Mouse (Mus musculus): ENCODE measurements around the gene Gimap9. TPM values are rescaled to one million over a fixed set of nuclear protein-coding genes. Genes with fewer than 3 reads are reported as not detected.

Gimap9 gene
- 43.3 to 49.9 TPM (median 44.9 TPM) in 4 replicates for total RNA-seq (2023)

GRCm38 (mm10) chr6:48675931-48676859 lies at the start of gene Gimap9:
TSS of gene Gimap9 (plus strand) at chr6:48676129.

GRCm38 (mm10) chr6:48626464-48626863 lies 49.5 kb upstream of the Gimap9 start, which contains the start of gene AI854703:
TSS of gene AI854703 (plus strand) at chr6:48626764.

GRCm38 (mm10) chr6:48646995-48647394 lies 28.9 kb upstream of the Gimap9 start, which contains the start of gene Gimap8:
TSS of gene Gimap8 (plus strand) at chr6:48647234.

GRCm38 (mm10) chr6:48684319-48684718 lies 8.4 kb downstream of the Gimap9 start, which contains the start of gene Gimap4:
TSS of gene Gimap4 (plus strand) at chr6:48684549.

GRCm38 (mm10) chr6:48718455-48718854 lies 42.5 kb downstream of the Gimap9 start, which contains the start of the genes Gm28053 and Gimap7:
TSS of gene Gm28053 (plus strand) at chr6:48718607.
TSS of gene Gimap7 (plus strand) at chr6:48718621.

Other genes with a start within 250 kb of the Gimap9 start
- gene Zfp467, start 230.3 kb upstream of the Gimap9 start, total RNA-seq (2023): 3.5 to 6.8 TPM (median 6.4 TPM) in 4 replicates
- gene Sspo, start 227.9 kb upstream of the Gimap9 start, total RNA-seq (2023): 0.06 to 0.39 TPM (median 0.09 TPM) in 3 of 4 replicates, not detected in the other
- gene Atp6v0e2, start 138.5 kb upstream of the Gimap9 start, total RNA-seq (2023): 0.60 to 1.6 TPM (median 0.81 TPM) in 3 of 4 replicates, not detected in the other
- gene Lrrc61, start 121.3 kb upstream of the Gimap9 start, total RNA-seq (2023): 37.3 to 57.1 TPM (median 41.3 TPM) in 4 replicates
- gene Rarres2, start 103.3 kb upstream of the Gimap9 start, total RNA-seq (2023): 0.86 to 0.88 TPM in 2 of 4 replicates, not detected in the others
- not detected in 4 replicates for gene Gm45021, start 86.5 kb upstream of the Gimap9 start, total RNA-seq (2023)
- gene Repin1, start 82.2 kb upstream of the Gimap9 start, total RNA-seq (2023): 5.2 to 8.7 TPM (median 7.0 TPM) in 4 replicates
- gene Gm44965, start 82.2 kb upstream of the Gimap9 start, total RNA-seq (2023): 3.2 to 4.3 TPM in 2 of 4 replicates, not detected in the others
- 2.6 to 7.6 TPM (median 3.5 TPM) in 4 replicates for gene Zfp775, start 74.1 kb upstream of the Gimap9 start, total RNA-seq (2023)
- 0.15 TPM in 1 of 4 replicates, not detected in the others for gene AI854703, start 49.4 kb upstream of the Gimap9 start, total RNA-seq (2023)
- gene Gimap8, start 28.9 kb upstream of the Gimap9 start, total RNA-seq (2023): 120 to 134 TPM (median 126 TPM) in 4 replicates
- 125 to 156 TPM (median 132 TPM) in 4 replicates for gene Gimap4, start 8.4 kb downstream of the Gimap9 start, total RNA-seq (2023)
- 1,215 to 1,315 TPM (median 1,252 TPM) in 4 replicates for gene Gimap6, start 32.1 kb downstream of the Gimap9 start, total RNA-seq (2023)
- 34.6 to 42.0 TPM (median 40.8 TPM) in 4 replicates for gene Gm28053, start 42.5 kb downstream of the Gimap9 start, total RNA-seq (2023)
- 85.1 to 98.1 TPM (median 90.2 TPM) in 4 replicates for gene Gimap7, start 42.5 kb downstream of the Gimap9 start, total RNA-seq (2023)
- gene Gimap1, start 62.9 kb downstream of the Gimap9 start, total RNA-seq (2023): 111 to 129 TPM (median 124 TPM) in 4 replicates
- 100 to 107 TPM (median 105 TPM) in 4 replicates for gene Gimap5, start 70.1 kb downstream of the Gimap9 start, total RNA-seq (2023)
- 155 to 167 TPM (median 164 TPM) in 4 replicates for gene Gimap3, start 94.7 kb downstream of the Gimap9 start, total RNA-seq (2023)
- 0.78 to 1.4 TPM (median 1.3 TPM) in 4 replicates for gene Tmem176a, start 164.8 kb downstream of the Gimap9 start, total RNA-seq (2023)
- 1.8 to 3.5 TPM (median 2.7 TPM) in 4 replicates for gene Tmem176b, start 165.4 kb downstream of the Gimap9 start, total RNA-seq (2023)
- gene Aoc1, start 196.8 kb downstream of the Gimap9 start, total RNA-seq (2023): not detected in 4 replicates